ENCODE assay signal across 27 mouse cellular contexts in genomic region chr1:75010817-75011216, GRCm38 (mm10). TPM values are rescaled to one million over a fixed set of nuclear protein-coding genes. Genes with fewer than 3 reads are reported as not detected.
DNase-seq lines count a peak whose midpoint lies in the region; ATAC-seq and TF ChIP-seq lines count a peak whose summit lies in the region.
"Had no signal": no experiment of that assay in that cellular context is flagged by ENCODE, and none has a peak within 500 bp of the region (broad histone marks: within the 10 kb centered on the region; RNA-seq: fewer than 3 reads in every experiment).

No protein-coding gene starts in this region.

- no peak overlapping the region for H3K4me3 ChIP-seq in liver, adult 2 months (ENCODE audit: insufficient read depth, low read depth, low read length)
- H3K4me3 ChIP-seq in liver, postnatal 0 days (ENCODE audit: low read depth, low read length): no peak overlapping the region
- no peak overlapping the region for H3K4me3 ChIP-seq in stomach, embryonic 14.5 days (ENCODE audit: low read depth, low read length)
- no peak overlapping the region for H3K4me3 ChIP-seq in stomach, postnatal 0 days (ENCODE audit: low read depth, low read length)
- H3K4me3 ChIP-seq: forebrain, embryonic 10.5 days; forebrain, embryonic 13.5 days; hindbrain, embryonic 10.5 days; hindbrain, embryonic 13.5 days had no signal

- peaks cover 41% of the 10 kb centered on the region for H3K4me1 ChIP-seq in liver, adult 2 months (ENCODE audit: control insufficient read depth, insufficient read depth, low read length)
- H3K4me1 ChIP-seq in liver, postnatal 0 days (ENCODE audit: insufficient read depth): peaks cover 13% of the 10 kb centered on the region
- H3K4me1 ChIP-seq in stomach, embryonic 14.5 days (ENCODE audit: control insufficient read depth, insufficient read depth, low read length): peaks cover 5% of the 10 kb centered on the region; the same call in 1 of the 2 replicates
- peaks cover under 1% of the 10 kb centered on the region; the same call in 1 of the 2 replicates for H3K4me1 ChIP-seq in stomach, postnatal 0 days (replicated peaks; ENCODE audit: control insufficient read depth, insufficient read depth)
- H3K4me1 ChIP-seq: forebrain, embryonic 13.5 days had no signal

- no peak for TF ChIP-seq POLR2A in liver, adult 2 months (IDR thresholded peaks at IDR 0.05; ENCODE audit: extremely low read depth, insufficient read depth, low read length)

- H3K36me3 ChIP-seq in liver, adult 2 months (ENCODE audit: control insufficient read depth, insufficient read depth, low read length): no peaks in the 10 kb centered on the region
- no peaks in the 10 kb centered on the region for H3K36me3 ChIP-seq in liver, postnatal 0 days (replicated peaks; ENCODE audit: insufficient read depth, low read length)
- H3K36me3 ChIP-seq in stomach, embryonic 14.5 days (ENCODE audit: control insufficient read depth, insufficient read depth, low read length): no peaks in the 10 kb centered on the region
- no peaks in the 10 kb centered on the region for H3K36me3 ChIP-seq in stomach, postnatal 0 days (ENCODE audit: control insufficient read depth, insufficient read depth, low read length)
- H3K36me3 ChIP-seq: forebrain, embryonic 10.5 days; G1E; hindbrain, embryonic 10.5 days; hindbrain, embryonic 13.5 days had no signal

- ATAC-seq in liver, postnatal 0 days: no peak
- ATAC-seq in stomach, embryonic 14.5 days (ENCODE audit: insufficient number of reproducible peaks, insufficient read depth, low FRiP score, low read depth): no peak
- ATAC-seq in stomach, postnatal 0 days (ENCODE audit: low FRiP score, low TSS enrichment): 0 out of 2 replicates have a peak, but pooled peaks have one; percentile 18
- ATAC-seq: activated CD4-positive, CD25-positive, alpha-beta regulatory T cell, adult 4 months; forebrain, embryonic 13.5 days; forebrain, embryonic 16.5 days; hindbrain, embryonic 16.5 days had no signal

- H3K9ac ChIP-seq in liver, adult 2 months (ENCODE audit: low read depth, low read length): no peak overlapping the region
- H3K9ac ChIP-seq in liver, postnatal 0 days (replicated peaks): no peak overlapping the region
- no peak overlapping the region for H3K9ac ChIP-seq in stomach, embryonic 14.5 days (replicated peaks; ENCODE audit: low read depth, low read length)
- H3K9ac ChIP-seq in stomach, postnatal 0 days (ENCODE audit: low read length): no peak overlapping the region
- H3K9ac ChIP-seq: forebrain, embryonic 13.5 days; hindbrain, embryonic 13.5 days had no signal

- TF ChIP-seq EP300 in liver, postnatal 0 days (IDR thresholded peaks at IDR 0.05; ENCODE audit: low read depth): no peak
- no peak for TF ChIP-seq EP300 in stomach, postnatal 0 days (optimal IDR thresholded peaks at IDR 0.05)

- TF ChIP-seq CTCF in liver, adult 2 months (IDR thresholded peaks at IDR 0.05; ENCODE audit: low read depth, low read length): no peak
- TF ChIP-seq CTCF in liver, postnatal 0 days (IDR thresholded peaks at IDR 0.05; ENCODE audit: low read depth): no peak
- no peak for TF ChIP-seq CTCF in stomach, postnatal 0 days (IDR thresholded peaks at IDR 0.05; ENCODE audit: low read depth)

- H3K27ac ChIP-seq in liver, adult 2 months (replicated peaks; ENCODE audit: insufficient read depth, low read depth, low read length): peak overlapping the region; percentile 52
- H3K27ac ChIP-seq in liver, postnatal 0 days (ENCODE audit: low read depth): no peak overlapping the region
- peak overlapping the region; percentile 7; the same call in 1 of the 2 replicates for H3K27ac ChIP-seq in stomach, embryonic 14.5 days (ENCODE audit: low read length)
- no peak overlapping the region for H3K27ac ChIP-seq in stomach, postnatal 0 days (replicated peaks)
- H3K27ac ChIP-seq: forebrain, embryonic 10.5 days; forebrain, embryonic 13.5 days; hindbrain, embryonic 10.5 days; hindbrain, embryonic 13.5 days had no signal

- no peaks in the 10 kb centered on the region for H3K79me2 ChIP-seq in liver, adult 2 months (ENCODE audit: control insufficient read depth, insufficient read depth, low read length)

- H3K27me3 ChIP-seq in liver, adult 2 months (ENCODE audit: control insufficient read depth, insufficient read depth, low read length): no peaks in the 10 kb centered on the region
- no peaks in the 10 kb centered on the region for H3K27me3 ChIP-seq in liver, postnatal 0 days (ENCODE audit: insufficient read depth, low read length)
- no peaks in the 10 kb centered on the region for H3K27me3 ChIP-seq in stomach, embryonic 14.5 days (ENCODE audit: control insufficient read depth, insufficient read depth, low read length)
- no peaks in the 10 kb centered on the region for H3K27me3 ChIP-seq in stomach, postnatal 0 days (ENCODE audit: control insufficient read depth, insufficient read depth, low read length)

- no peak overlapping the region for H3K4me2 ChIP-seq in liver, postnatal 0 days (ENCODE audit: low read depth, low read length)
- H3K4me2 ChIP-seq in stomach, embryonic 14.5 days (replicated peaks; ENCODE audit: low read depth, low read length): no peak overlapping the region
- H3K4me2 ChIP-seq in stomach, postnatal 0 days (replicated peaks; ENCODE audit: low read depth): no peak overlapping the region
- H3K4me2 ChIP-seq: forebrain, embryonic 13.5 days; heart, embryonic 11.5 days; hindbrain, embryonic 13.5 days had no signal

- no peaks in the 10 kb centered on the region for H3K9me3 ChIP-seq in liver, postnatal 0 days (ENCODE audit: low read length)
- no peaks in the 10 kb centered on the region for H3K9me3 ChIP-seq in stomach, embryonic 14.5 days (ENCODE audit: control insufficient read depth, low read depth, low read length)
- no peaks in the 10 kb centered on the region for H3K9me3 ChIP-seq in stomach, postnatal 0 days (ENCODE audit: control insufficient read depth, low read length)
- H3K9me3 ChIP-seq: forebrain, embryonic 10.5 days; forebrain, embryonic 13.5 days; G1E; hindbrain, embryonic 10.5 days; hindbrain, embryonic 13.5 days had no signal

- no peak for DNase-seq in liver, adult 2 months (ENCODE audit: extremely low read depth, low read depth, low spot score)
- no peak for DNase-seq in liver, postnatal 0 days
- peak; percentile 40 for DNase-seq in stomach, postnatal 0 days (ENCODE audit: low spot score)
- no peak for DNase-seq in gastrocnemius, postnatal 4 days (ENCODE audit: low spot score in 2 of 2)
- no peak for DNase-seq in right cerebral cortex, postnatal 10 days (ENCODE audit: low spot score in 2 of 2)
- no peak for DNase-seq in right cerebral cortex, adult 18-20 months
- DNase-seq: adrenal gland, adult 8-10 months; adrenal gland, postnatal 25 days; B cell, adult 2 months; cerebellum, adult 11-12 months; cerebellum, adult 8-10 months; cerebellum, postnatal 14 days; gastrocnemius, postnatal 10 days; gastrocnemius, postnatal 36 days; heart, postnatal 36 days had no signal

RNA-seq across cellular contexts. Expression of gene Ihh, which starts 59.3 kb away (rescaled TPM):
- total RNA-seq in liver, adult 2 months (2014; rRNA removed): 0.55 and 0.87 TPM in 2 replicates
- polyA plus RNA-seq in liver, adult 2 months (2012; rRNA removed): 1.4 and 3.5 TPM in 2 replicates
- 1.1 TPM in 2 replicates for polyA plus RNA-seq in liver, postnatal 0 days (2015; fragmentation: Nextera tagmentation; extraction: Ambion mirVana)
- polyA plus RNA-seq in stomach, embryonic 14.5 days (2014; fragmentation: Nextera tagmentation; extraction: Ambion mirVana): 29.2 and 30.2 TPM in 2 replicates
- 25.1 and 25.8 TPM in 2 replicates for polyA plus RNA-seq in stomach, postnatal 0 days (2015; fragmentation: Nextera tagmentation; extraction: Ambion mirVana)
- total RNA-seq in gastrocnemius, postnatal 4 days (2021): under 1 TPM; 0.15 to 0.21 TPM
- total RNA-seq: CH12.LX had no signal
- polyA plus RNA-seq: activated CD4-positive, CD25-positive, alpha-beta regulatory T cell, adult 4 months; embryonic facial prominence, embryonic 11.5 days; forebrain, embryonic 10.5 days had no signal

Comparison
In these comparisons a context has a peak if more than half of its experiments do, and no peak if none do; other contexts are left out.
1. H3K27ac ChIP-seq: peak in liver, adult 2 months (single experiment) and stomach, embryonic 14.5 days (single experiment); none in liver, postnatal 0 days (single experiment) and stomach, postnatal 0 days (single experiment).